Mouse (Mus musculus) gastrocnemius, postnatal 10 days (tissue): Measurements from ENCODE around the gene Calb2. TPM values are rescaled to one million over a fixed set of nuclear protein-coding genes. Genes with fewer than 3 reads are reported as not detected.

Experiments used
- DNase-seq: peaks from one replicate; pipeline ENCODE4 v3.0.0; 2021; ENCODE audit warnings: mixed read lengths
- long read RNA-seq, 2 experiments: library from polyadenylated mRNA; stranded (forward); transcript quantifications; one replicate each; pipeline ENCODE4 v2.0.0; 2021
- total RNA-seq, 2 experiments: library from RNA; stranded (reverse); gene quantifications; 2 replicates each; pipeline ENCODE4 v1.2.3; 2021

Calb2 gene
- under 1 TPM; 0.38 to 0.65 TPM for total RNA-seq
- long read RNA-seq, experiment 1, partial matches to known transcripts, result 0 of 1 reads
- long read RNA-seq, experiment 1, other reads (novel, unspliced or antisense), result 0 of 1 reads
- long read RNA-seq, experiment 2, partial matches to known transcripts, result 0 of 3 reads
- long read RNA-seq, experiment 2, other reads (novel, unspliced or antisense), result 0 of 3 reads

GRCm38 (mm10) chr8:110168046-110168445 is at the start of gene Calb2:
Gene Calb2 (minus strand): TSS chr8:110168210.
- peak; percentile 78 for DNase-seq

- DNase-seq, result peak; percentile 100
Measured at GRCm38 (mm10) chr8:110217681-110218131, 49.7 kb upstream of the Calb2 start.

GRCm38 (mm10) chr8:110217198-110217597 is 49.2 kb upstream of the Calb2 start:
- DNase-seq, result no peak

GRCm38 (mm10) chr8:110216253-110216652 is 48.2 kb upstream of the Calb2 start:
- no peak for DNase-seq

- DNase-seq, result no peak
Measured at GRCm38 (mm10) chr8:110215365-110215764, 47.4 kb upstream of the Calb2 start, which contains the start of gene Cmtr2. Gene Cmtr2 (plus strand): TSS chr8:110215665.

- no peak for DNase-seq
Measured at GRCm38 (mm10) chr8:110201806-110202205, 33.8 kb upstream of the Calb2 start.

- DNase-seq, result peak; percentile 36
Measured at GRCm38 (mm10) chr8:110196678-110197077, 28.7 kb upstream of the Calb2 start.

- no peak for DNase-seq
Measured at GRCm38 (mm10) chr8:110188961-110189750, 21.1 kb upstream of the Calb2 start.

GRCm38 (mm10) chr8:110185538-110185937 is 17.5 kb upstream of the Calb2 start:
- DNase-seq, result no peak

- no peak for DNase-seq
Measured at GRCm38 (mm10) chr8:110183748-110184147, 15.7 kb upstream of the Calb2 start.

GRCm38 (mm10) chr8:110182735-110183367 is 14.8 kb upstream of the Calb2 start:
- no peak for DNase-seq

GRCm38 (mm10) chr8:110177359-110178155 is 9.5 kb upstream of the Calb2 start:
- peak; percentile 60 for DNase-seq

GRCm38 (mm10) chr8:110174826-110175225 is 6.8 kb upstream of the Calb2 start:
- DNase-seq, result no peak

GRCm38 (mm10) chr8:110172161-110172560 is 4.2 kb upstream of the Calb2 start:
- DNase-seq, result no peak

GRCm38 (mm10) chr8:110166270-110166669 is 1.7 kb downstream of the Calb2 start:
- DNase-seq, result no peak

GRCm38 (mm10) chr8:110162007-110162406 is 6.0 kb downstream of the Calb2 start:
- no peak for DNase-seq

GRCm38 (mm10) chr8:110152951-110153350 is 15.1 kb downstream of the Calb2 start:
- no peak for DNase-seq

GRCm38 (mm10) chr8:110145538-110145937 is 22.5 kb downstream of the Calb2 start:
- peak; percentile 52 for DNase-seq

GRCm38 (mm10) chr8:110140770-110141169 is 27.2 kb downstream of the Calb2 start:
- no peak for DNase-seq

- no peak for DNase-seq
Measured at GRCm38 (mm10) chr8:110140156-110140555, 27.9 kb downstream of the Calb2 start.

- DNase-seq, result no peak
Measured at GRCm38 (mm10) chr8:110135515-110135914, 32.5 kb downstream of the Calb2 start.

- no peak for DNase-seq
Measured at GRCm38 (mm10) chr8:110134236-110134635, 33.8 kb downstream of the Calb2 start.
